Mouse (Mus musculus): Measurements from ENCODE around the gene Rnf223.
"Not testable (repeated sequence)": the region's sequence is repeated elsewhere in the genome, so short reads cannot be mapped to it uniquely, and the experiment has no call there.

Rnf223 gene

DNA sequence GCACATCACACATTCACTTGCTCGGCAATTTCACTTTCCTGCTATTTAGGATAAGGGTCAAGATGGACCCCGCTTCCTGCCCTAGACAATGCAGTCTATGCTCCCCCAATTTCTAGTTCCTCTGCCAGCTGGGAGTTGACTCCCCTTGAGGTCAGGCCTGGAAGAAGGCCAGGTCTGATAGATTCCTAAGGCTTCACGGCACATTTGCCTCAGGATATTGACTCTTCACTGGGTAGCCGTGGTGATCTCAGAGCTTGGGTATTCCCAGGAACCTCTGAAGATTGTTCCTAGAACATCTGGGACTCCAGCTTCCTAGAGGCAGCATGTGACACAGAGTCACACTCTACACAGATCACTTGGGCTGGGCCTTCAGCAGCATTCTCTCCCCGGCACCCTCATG is 1.6 kb upstream of the Rnf223 start:
- in situ Hi-C loops (cut with MboI, MseI) = no loop called here

DNA sequence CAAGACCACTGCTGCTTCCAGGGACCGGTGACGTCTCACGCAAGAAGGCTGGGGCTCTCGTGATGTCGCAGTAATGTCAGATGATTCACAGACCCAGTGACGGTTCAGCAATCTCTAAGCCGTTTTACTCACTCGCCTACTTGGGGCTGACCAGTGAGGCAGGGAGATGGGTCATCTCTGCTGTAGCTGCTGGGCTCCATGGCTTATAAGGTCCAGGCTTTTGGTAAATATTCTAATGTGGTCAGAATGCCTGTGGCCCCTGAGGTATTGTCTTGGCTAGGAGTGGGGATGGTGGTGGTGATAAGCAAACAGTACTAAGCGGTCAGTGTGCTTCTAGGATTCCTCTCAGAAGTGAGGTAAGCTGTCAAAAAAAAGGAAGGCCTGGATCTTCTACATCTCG is 627 bp downstream of the Rnf223 start:
- in situ Hi-C loops (cut with MboI, MseI) = no loop called here

DNA sequence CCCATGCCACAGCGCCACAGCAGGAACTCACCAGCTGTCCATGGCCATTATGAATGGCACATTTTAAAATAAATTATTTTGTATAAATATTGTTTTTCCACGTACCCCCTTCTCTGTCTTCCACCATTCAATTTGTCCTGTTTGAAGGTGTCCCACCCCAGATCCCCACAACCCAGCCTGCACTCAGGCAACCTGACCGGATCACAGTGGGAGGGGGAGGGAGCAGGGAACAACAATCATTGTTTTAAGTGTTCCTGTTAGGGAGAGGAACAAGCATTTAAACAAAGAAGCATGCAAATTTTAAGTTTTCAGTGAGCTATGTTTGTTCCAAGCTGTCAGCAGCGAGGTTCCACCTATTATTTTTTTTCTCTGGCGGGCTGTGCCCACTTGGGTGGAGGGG is 3.0 kb downstream of the Rnf223 start:
- in situ Hi-C loops (cut with MboI, MseI) = no loop called here

DNA sequence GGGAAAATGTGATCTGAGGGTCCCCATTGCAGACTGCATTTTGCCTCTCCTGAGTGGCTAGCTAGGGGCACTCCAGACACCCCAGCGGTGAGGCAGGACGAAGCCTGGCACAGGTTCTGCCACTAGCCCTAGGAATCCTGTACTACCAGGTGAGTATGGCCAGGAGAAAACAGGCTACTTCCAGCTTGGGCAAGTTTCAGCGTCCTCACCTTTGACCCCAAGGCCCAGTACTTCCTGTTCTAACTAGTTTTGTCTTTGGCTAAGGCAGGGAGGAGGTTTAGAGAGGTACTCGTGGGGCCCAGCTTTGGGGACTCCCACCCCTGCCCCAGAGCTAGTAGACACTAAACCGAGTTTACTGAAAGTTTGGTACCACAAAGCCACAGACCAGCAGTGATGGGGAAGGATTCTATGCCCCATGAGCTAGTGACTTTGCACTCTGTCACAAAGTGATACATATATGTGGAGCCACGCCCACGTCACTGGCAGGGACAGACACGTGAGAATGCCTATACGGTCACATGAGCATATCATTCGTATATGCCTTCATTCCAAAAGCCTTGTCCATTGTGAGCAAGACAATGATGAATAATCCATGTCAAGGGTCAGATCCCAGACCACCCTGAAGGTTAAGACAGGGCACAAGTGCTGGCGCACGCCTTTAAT is 3.8 kb downstream of the Rnf223 start:
- in situ Hi-C loops (cut with MboI, MseI) = no loop called here

DNA sequence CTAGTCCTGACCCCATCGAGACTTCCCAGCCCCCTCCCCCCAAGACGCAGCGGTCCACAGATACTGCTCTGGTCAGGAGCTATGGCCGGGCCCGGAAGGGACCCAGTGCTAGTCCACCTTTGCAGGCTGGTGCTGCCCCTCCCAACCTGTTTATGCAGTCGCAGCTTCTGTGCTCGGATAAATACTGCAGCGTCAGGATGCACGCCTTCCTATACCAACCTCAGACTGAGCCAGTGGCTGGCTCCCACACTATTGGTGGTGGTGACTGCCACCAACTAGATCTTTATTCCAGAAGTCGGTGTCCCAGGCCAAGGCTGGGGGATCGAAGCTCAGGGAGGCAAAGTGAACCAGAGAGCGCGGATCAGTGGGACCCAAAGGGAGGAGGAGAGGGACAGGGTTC is 4.8 kb downstream of the Rnf223 start:
- in situ Hi-C loops (cut with MboI, MseI) = no loop called here

DNA sequence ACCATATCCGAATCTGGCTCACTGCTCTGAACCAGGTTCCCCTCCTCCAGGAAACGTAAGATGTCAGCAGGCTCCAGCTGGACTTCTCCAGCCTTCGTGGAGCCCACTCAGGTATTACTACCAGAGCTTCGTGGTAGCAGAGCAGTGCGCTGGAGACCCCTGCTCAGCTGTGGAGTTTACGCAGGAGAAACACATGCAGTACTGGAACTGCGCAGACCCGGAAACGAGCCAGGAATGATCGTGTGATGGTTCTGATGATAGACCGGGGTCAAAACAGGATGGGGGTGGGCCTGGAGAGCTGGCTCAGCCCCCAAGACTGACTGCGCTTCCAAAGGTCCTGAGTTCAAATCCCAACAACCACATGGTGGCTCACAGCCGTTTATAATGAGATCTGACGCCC is 5.5 kb downstream of the Rnf223 start:
- in situ Hi-C loops (cut with MboI, MseI) = no loop called here

DNA sequence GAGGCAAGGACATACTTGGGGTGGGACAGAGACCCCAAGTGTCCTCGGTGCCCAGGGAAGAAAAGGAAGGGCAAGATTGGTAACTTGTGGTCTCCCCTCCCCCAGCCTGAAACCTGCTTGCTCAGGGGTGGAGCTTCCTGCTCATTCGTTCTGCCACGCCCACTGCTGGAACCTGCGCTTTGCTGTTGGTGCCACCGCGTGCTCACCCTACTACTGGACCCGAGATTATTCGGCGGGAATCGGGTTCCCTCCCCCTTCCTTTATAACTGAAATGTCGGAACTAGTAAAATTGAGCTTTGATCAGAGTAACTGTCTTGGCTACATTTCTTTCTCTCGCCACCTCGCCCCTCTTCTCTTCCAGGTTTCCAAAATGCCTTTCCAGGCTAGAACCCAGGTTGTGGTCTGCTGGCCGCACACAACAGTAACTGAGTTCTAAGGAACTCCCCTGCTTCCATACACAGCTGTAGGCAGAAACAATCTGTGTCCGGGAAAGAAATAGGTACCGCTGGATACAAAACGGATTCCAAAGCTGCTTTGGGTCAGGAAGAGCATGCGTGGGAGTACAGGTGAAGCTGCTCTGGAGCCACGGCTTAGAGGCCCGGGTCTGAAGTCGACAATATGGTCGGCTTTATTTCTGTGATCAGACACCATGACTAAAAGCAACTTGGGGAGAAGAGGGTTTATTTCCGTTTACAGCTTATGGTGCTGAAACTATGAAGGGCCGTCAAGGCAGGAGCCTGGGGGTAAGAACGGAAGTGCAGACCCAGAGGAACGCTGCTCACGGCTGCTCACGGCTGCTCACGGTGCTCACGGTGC is 6.2 kb downstream of the Rnf223 start:
- in situ Hi-C loops (cut with MboI, MseI) = no loop called here

DNA sequence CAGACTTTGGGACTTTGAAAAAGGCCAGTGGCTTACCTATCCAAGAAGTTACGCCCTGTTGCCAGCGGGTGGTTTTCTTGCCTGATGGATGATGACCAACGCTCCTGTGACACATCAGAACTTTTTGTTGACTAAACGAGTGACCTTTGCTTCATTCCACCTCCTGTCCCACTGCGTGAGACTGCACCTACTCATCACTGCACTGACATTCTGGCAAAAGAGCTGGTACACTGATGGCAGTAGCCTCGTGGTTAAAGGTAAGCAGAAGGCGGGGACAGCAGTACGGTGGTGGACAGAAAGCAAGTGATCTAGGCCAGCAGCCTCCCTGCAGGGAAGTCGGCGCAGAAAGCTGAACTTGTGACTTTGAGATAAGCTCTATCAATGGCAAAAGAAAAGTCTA is 20.6 kb downstream of the Rnf223 start:
- in situ Hi-C loops (cut with MboI, MseI) = not testable (repeated sequence)

DNA sequence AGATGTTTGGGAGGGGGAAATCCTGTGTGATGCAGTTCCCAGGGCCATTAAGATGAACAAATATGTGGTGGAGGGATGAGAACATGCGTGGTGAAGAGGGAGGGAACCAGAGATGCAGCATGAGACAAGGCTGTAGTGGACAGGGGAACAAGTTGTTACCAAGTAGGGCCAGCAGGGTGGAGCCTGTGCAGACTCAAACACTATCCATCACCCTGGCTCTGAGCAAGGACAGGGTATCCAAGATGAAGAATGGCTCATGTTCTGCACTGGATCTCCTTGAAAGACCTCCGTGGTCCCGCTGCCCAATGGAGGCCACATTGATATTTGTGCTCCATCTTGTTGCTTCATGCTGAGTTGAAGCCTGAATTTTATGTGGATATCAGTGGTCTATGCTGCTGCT is 24.5 kb downstream of the Rnf223 start:
- in situ Hi-C loops (cut with MboI, MseI) = no loop called here

DNA sequence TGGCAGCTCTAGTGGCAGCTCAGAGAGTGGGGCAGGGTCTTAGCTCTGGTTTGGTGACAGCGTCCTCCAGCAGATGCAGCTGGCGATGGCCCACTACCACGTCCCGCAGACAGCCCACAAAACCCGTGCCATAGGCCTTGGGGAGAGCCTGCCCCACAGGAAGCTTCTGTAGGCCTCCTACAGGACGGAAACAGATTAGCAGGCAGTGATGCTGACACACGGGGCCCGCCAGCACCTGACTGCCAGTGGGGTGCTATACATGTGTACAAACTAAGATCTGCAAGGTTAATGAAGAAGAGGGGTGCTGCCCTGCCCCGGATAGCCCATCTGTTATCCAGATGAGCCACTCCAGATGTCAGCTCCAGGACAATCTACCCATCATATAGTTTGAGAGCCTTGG is 36.2 kb downstream of the Rnf223 start:
- in situ Hi-C loops (cut with MboI, MseI) = no loop called here

DNA sequence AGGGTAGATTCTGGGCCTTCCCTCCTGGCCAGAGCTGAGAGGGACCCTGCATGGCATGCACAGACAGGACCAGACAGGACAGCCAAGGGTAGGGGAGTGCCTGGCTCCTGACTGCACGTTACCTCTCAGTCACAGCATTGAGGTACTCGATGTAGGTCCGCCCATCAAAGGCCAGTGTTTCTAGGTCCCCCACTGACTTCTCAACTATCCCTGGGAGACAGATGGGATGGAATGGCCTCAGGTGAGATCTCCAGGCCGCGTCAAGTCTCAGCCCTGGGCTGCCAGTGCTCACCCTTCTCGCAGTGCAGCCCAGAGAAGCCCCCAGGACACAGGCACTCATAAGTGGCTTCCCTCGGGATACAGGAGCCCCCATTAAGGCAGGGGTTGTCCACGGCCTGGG is 38.3 kb downstream of the Rnf223 start:
- in situ Hi-C loops (cut with MboI, MseI) = no loop called here

DNA sequence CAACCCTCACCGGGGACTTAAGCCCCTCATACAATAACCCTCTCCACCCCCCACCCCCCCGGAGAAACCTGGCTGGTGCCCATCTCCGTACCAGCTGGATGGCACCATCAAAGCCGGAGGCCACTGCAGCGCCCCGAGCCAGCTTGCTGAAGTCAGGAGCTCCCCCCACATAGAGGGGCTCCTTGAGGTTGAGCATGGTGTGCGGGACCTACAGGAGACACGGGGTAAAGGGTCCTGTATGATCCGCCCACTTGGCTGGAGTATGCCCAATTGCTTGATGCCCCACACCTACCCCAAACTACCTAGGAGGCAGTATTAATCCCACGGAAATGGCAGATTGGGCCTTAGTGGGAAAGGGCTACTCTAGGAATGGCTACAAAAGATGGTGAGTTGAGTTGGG is 38.8 kb downstream of the Rnf223 start:
- in situ Hi-C loops (cut with MboI, MseI) = no loop called here

DNA sequence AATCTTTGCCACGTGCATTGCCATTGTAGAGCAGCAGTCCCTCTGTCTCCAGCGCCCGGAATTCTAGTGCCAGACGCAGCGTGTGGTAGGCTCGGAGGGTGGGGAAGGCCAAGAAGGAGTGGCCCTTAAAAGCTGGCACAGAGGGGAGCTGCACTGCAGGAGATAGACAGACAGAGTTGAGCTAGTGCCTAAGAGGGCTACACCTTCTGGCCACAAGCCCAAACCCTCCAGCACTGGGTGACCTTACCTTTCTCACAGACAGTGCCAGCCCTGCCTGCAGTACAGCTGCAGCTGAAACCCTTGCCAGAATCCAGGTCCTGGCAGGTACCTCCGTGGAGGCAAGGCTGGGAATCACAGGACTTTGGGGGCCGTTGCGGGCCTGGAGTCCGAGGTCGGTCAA is 41.5 kb downstream of the Rnf223 start:
- in situ Hi-C loops (cut with MboI, MseI) = no loop called here

DNA sequence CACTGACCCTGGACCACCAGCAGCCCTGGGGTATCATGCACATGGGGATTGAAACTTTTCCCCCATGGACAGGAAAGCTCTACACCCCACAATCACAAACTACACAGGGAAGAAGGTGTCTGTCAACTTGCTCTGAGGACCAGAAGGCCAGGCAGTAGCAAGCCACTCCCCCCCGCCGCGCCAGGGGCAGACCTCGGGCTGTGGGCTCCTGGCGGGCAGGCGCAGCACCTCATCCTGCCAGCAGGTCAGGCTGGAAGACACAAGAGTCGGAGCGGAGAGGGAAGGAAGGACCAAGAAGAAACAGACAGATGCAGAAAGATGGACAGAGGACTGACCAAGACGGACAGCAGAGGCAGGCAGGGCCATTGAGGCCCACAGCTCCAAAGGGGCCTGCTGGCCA is 47.3 kb downstream of the Rnf223 start:
- in situ Hi-C loops (cut with MboI, MseI) = no loop called here

All from regulatory T cell (primary cell).